Mouse (Mus musculus): ENCODE measurements around the gene Zic4.

Zic4 gene

DNA sequence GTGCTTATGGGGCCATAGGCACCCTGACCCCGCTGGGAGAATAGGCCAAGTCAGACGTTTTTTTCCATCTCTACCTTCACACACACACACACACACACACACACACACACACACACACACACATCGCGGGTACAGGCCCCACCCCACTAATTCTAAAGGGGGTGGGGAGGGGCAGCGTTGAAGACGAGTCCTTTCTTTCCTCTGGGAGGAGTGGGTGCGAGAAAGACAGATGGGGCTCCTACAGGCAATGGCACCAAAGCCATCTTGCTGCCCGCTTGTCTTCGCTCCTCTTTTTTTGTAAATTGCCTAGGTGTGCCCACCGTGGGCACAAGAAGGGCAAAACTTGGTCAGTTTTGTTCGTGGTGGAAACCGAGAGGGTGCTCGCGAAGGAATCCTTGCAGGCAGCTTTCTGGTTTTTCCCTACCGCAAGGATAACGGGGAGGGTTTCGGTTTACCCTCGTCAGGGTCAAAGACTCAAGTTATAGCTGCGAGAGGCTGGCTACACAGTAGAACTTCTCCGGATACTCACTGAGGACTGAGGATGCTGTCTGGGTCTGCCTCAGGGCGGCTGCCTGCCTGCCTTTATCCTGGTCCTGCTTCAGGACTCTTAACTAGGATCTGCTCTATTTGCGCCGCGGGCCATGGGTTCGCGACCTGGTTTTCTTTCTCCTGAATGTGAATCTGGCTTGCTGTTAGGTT lies 7.2 kb downstream of the Zic4 start:
- no peak for TF ChIP-seq GATA4 (IDR thresholded peaks at IDR 0.05; ENCODE audit: insufficient replicate concordance, low read length)

- TF ChIP-seq GATA4 (IDR thresholded peaks at IDR 0.05; ENCODE audit: insufficient replicate concordance, low read length): no peak
Observed at GRCm38 (mm10) chr9:91370191-91370708, 8.0 kb downstream of the Zic4 start.

DNA sequence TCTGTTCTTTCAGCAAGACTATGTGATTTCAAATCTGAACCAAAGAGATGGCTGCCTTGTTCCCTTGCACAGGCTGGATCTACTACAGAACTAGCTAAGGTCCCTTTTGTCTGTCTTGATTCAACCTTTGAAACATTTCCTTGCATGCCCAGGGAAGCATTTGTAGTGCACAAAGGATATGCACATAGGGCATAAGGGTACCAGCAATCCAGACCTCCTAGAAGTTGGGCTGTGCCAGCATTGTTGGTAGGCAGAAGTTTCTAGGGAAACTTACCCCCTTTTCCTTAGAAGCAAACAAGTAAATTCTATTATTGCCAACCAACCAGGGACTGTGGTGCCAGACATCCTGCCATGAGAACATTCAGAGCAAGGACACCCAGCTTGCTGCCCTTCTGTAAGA lies 8.8 kb downstream of the Zic4 start:
- no peak for TF ChIP-seq GATA4 (IDR thresholded peaks at IDR 0.05; ENCODE audit: insufficient replicate concordance, low read length)

DNA sequence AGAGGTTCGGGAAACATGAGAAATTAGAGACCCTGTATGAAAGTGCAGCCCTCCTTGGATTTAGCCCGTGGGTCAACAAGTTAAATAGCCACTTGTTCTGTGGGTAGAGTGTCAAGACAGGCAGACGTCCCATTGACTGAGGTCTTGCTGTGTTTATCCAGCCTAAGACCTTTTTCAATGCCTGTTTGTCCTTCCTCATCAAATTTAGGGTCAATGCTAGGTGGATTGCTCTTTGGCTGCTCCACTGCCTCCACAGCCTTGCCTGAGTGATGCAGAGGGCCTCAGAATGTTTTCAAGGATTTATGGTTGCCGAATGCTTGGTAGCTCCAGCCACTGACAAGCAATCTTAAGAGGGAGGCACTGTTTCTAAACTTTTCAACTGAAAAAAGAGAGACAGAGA lies 9.4 kb downstream of the Zic4 start:
- TF ChIP-seq GATA4 (IDR thresholded peaks at IDR 0.05; ENCODE audit: insufficient replicate concordance, low read length): no peak

GRCm38 (mm10) chr9:91373811-91374575 lies 11.8 kb downstream of the Zic4 start:
- TF ChIP-seq GATA4 (IDR thresholded peaks at IDR 0.05; ENCODE audit: insufficient replicate concordance, low read length): no peak

DNA sequence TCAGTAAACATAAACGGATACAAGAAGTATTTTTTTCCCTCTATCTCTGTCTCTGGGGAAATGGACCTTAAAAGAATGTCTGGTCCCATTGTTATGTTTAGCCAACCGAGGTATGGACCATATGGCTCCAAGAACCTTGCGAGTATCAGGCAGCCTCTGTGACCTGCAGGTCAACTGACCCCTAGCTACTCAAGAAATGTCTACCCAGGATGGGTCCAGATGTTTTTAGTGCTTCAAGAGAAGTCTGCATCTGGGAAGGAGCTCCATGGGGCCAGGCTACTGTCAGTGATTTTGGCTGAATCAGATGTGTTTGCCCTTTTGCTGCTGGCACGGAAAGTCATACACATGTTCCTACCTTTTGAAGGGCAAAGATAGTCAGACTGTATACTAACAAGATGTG lies 12.5 kb downstream of the Zic4 start:
- no peak for TF ChIP-seq GATA4 (IDR thresholded peaks at IDR 0.05; ENCODE audit: insufficient replicate concordance, low read length)

DNA sequence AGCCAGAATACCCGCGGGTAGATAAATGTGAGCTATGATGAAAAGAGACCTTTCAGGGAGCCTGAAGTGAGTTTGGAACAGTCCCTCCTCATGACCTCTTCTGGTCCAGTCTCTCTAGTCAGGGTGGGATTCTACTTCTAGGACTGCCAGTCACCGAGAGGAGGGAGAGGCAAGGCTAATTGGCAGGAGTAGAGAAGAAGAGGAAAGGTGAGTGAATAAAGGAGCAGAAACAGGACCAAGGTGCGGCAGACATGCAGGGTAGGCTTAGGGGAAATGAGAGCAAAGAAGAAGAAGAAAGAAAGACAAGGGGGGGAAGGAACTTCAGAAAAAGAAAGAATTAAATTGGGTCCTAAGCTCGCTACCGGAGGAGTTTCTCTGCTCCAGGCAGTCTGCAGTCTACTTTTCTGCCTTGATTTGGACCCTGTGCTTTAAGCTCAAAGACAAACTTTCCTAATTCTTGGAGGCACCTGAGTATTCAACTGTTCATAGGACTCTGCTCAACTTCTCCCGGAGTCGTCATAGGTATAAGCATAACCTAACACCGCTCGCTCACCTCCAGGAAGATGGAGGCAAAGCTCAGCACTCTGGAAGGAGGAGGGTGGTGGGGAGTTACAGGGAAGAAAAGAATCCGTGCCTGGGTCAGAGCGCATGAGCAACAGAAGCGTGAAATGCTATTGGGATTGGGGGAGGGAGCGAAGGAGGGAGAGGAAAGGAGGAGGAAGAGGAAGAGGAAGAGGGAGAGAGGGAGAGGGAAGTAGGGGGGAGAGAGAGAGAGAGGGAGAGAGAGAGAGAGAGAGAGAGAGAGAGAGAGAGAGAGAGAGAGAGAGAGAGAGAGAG lies 15.0 kb downstream of the Zic4 start:
- TF ChIP-seq GATA4 (IDR thresholded peaks at IDR 0.05; ENCODE audit: insufficient replicate concordance, low read length): no peak

- no peak for TF ChIP-seq GATA4 (IDR thresholded peaks at IDR 0.05; ENCODE audit: insufficient replicate concordance, low read length)
Observed at GRCm38 (mm10) chr9:91377873-91378150, 15.6 kb downstream of the Zic4 start.

- no peak for TF ChIP-seq GATA4 (IDR thresholded peaks at IDR 0.05; ENCODE audit: insufficient replicate concordance, low read length)
Observed at GRCm38 (mm10) chr9:91378411-91379299, 16.4 kb downstream of the Zic4 start.

GRCm38 (mm10) chr9:91379300-91379635 lies 17.1 kb downstream of the Zic4 start:
- no peak for TF ChIP-seq GATA4 (IDR thresholded peaks at IDR 0.05; ENCODE audit: insufficient replicate concordance, low read length)

- no peak for TF ChIP-seq GATA4 (IDR thresholded peaks at IDR 0.05; ENCODE audit: insufficient replicate concordance, low read length)
Observed at GRCm38 (mm10) chr9:91379781-91380457, 17.7 kb downstream of the Zic4 start.

DNA sequence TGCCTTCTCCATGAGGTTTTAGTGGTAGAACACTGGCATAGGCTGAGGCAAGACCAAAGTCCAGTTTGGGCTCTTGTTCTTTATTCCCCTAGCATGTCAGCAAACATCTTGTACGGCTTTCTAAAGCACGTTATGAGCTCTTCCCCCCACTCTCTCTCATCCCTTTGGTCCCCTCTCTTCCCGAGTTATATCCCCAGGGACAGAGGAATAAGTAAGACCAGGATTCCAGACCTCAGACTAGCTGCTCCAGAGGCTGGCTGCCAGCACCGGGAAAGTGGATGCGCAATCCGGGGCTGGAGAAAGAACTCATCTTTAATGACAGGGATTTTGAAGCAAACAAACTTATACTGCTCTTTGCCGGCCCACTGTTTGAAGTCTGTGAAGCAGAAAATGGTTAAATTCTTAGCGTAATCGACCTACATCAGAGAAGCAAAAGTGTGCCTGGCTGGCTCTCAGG lies 18.3 kb downstream of the Zic4 start:
- TF ChIP-seq GATA4 (IDR thresholded peaks at IDR 0.05; ENCODE audit: insufficient replicate concordance, low read length): no peak

GRCm38 (mm10) chr9:91381284-91382110 lies 19.3 kb downstream of the Zic4 start:
- no peak for TF ChIP-seq GATA4 (IDR thresholded peaks at IDR 0.05; ENCODE audit: insufficient replicate concordance, low read length)

GRCm38 (mm10) chr9:91382111-91382379 lies 19.8 kb downstream of the Zic4 start:
- TF ChIP-seq GATA4 (IDR thresholded peaks at IDR 0.05; ENCODE audit: insufficient replicate concordance, low read length): no peak

Measured in liver, adult (tissue).